Mouse (Mus musculus) cerebellum, postnatal 36 days (tissue): ENCODE results near the gene Nav2.

Source experiments
- DNase-seq, 2 experiments: peaks; one replicate each; pipeline ENCODE4 v3.0.0; 2021 to 2022; ENCODE audit warnings: mixed read lengths in 2 of 2

Gene Nav2

GRCm38 (mm10) chr7:49058304-49059012, 149.9 kb downstream of the Nav2 start:
- no peak for DNase-seq

- DNase-seq = peak; percentile 28
These were observed 156.4 kb downstream of the Nav2 start for GRCm38 (mm10) chr7:49064792-49065521.

GRCm38 (mm10) chr7:49065621-49066475, 157.3 kb downstream of the Nav2 start:
- peak; percentile 77 to 79 for DNase-seq

- no peak for DNase-seq
These were observed 158.3 kb downstream of the Nav2 start for GRCm38 (mm10) chr7:49066828-49067227.

GRCm38 (mm10) chr7:49069396-49069961, 161.0 kb downstream of the Nav2 start:
- DNase-seq = no peak

- no peak for DNase-seq
These were observed 162.1 kb downstream of the Nav2 start for GRCm38 (mm10) chr7:49070621-49071020.

GRCm38 (mm10) chr7:49071141-49071567, 162.6 kb downstream of the Nav2 start:
- no peak for DNase-seq

GRCm38 (mm10) chr7:49075333-49075934, 166.9 kb downstream of the Nav2 start:
- DNase-seq = no peak

GRCm38 (mm10) chr7:49076283-49076694, 167.8 kb downstream of the Nav2 start:
- no peak for DNase-seq

- no peak for DNase-seq
These were observed 170.4 kb downstream of the Nav2 start for GRCm38 (mm10) chr7:49078930-49079329.

GRCm38 (mm10) chr7:49082585-49083165, 174.2 kb downstream of the Nav2 start:
- no peak for DNase-seq

- no peak for DNase-seq
These were observed 176.3 kb downstream of the Nav2 start for GRCm38 (mm10) chr7:49084768-49085167.

- no peak for DNase-seq
These were observed 177.2 kb downstream of the Nav2 start for GRCm38 (mm10) chr7:49085759-49086158.

- DNase-seq = peak; percentile 43 to 46
These were observed 178.6 kb downstream of the Nav2 start for GRCm38 (mm10) chr7:49087154-49087553.

- DNase-seq = no peak
These were observed 179.8 kb downstream of the Nav2 start for GRCm38 (mm10) chr7:49088198-49088912.

GRCm38 (mm10) chr7:49091371-49091770, 182.9 kb downstream of the Nav2 start:
- DNase-seq = no peak

GRCm38 (mm10) chr7:49091921-49092320, 183.4 kb downstream of the Nav2 start:
- peak in 1 of 2 experiments; percentile 19 for DNase-seq

GRCm38 (mm10) chr7:49093596-49093995, 185.1 kb downstream of the Nav2 start:
- DNase-seq = no peak

- DNase-seq = peak; percentile 79 to 83
These were observed 186.0 kb downstream of the Nav2 start for GRCm38 (mm10) chr7:49094531-49094930.

GRCm38 (mm10) chr7:49101291-49101690, 192.8 kb downstream of the Nav2 start:
- no peak for DNase-seq

GRCm38 (mm10) chr7:49102223-49102622, 193.7 kb downstream of the Nav2 start:
- DNase-seq = no peak
